Mouse (Mus musculus) heart, adult 2 months (tissue): ENCODE data around the gene Olfr348. TPM values are rescaled to one million over a fixed set of nuclear protein-coding genes. Genes with fewer than 3 reads are reported as not detected.

Experiments used
- DNase-seq, 2 experiments: peaks; one replicate each; pipeline ENCODE4 v3.0.0; 2021
- H3K27ac ChIP-seq: fragments of 200-600 bp; 2 replicates; pipeline ENCODE4 v1.8.1; 2022
- H3K27me3 ChIP-seq: fragments of 200-500 bp; 2 replicates; pipeline ENCODE4 v1.6.1; 2012; ENCODE audit warnings: mild to moderate bottlenecking, low read length, inconsistent platforms, mixed read lengths; ENCODE audit not compliant: control insufficient read depth, insufficient read depth
- H3K36me3 ChIP-seq: fragments of 200-500 bp; 2 replicates; pipeline ENCODE4 v1.6.1; 2012; ENCODE audit warnings: low read length, inconsistent platforms; ENCODE audit not compliant: control insufficient read depth, insufficient read depth
- H3K4me1 ChIP-seq: fragments of 200-500 bp; 2 replicates; pipeline ENCODE4 v1.6.1; 2011; ENCODE audit warnings: low read length; ENCODE audit not compliant: control insufficient read depth, insufficient read depth
- H3K4me3 ChIP-seq: fragments of 200-600 bp; 2 replicates; pipeline ENCODE4 v1.8.1; 2022
- H3K79me2 ChIP-seq: fragments of 200-500 bp; replicated peaks from 2 replicates; pipeline ENCODE4 v1.6.1; 2012; ENCODE audit warnings: mild to moderate bottlenecking, inconsistent platforms, low read length, moderate library complexity, mixed read lengths; ENCODE audit not compliant: control insufficient read depth, insufficient read depth
- H3K9ac ChIP-seq: fragments of 200-500 bp; 2 replicates; pipeline ENCODE4 v1.6.1; 2012; ENCODE audit warnings: low read depth, mild to moderate bottlenecking, control low read depth, inconsistent platforms, low read length, mixed read lengths
- CTCF ChIP-seq: fragments of 200-600 bp; IDR thresholded peaks from 2 replicates; pipeline ENCODE4 v1.8.1; 2022; ENCODE audit warnings: antibody characterized with exemption, mild to moderate bottlenecking, moderate library complexity
- EP300 ChIP-seq: fragments of 200-500 bp; IDR thresholded peaks from 2 replicates; pipeline ENCODE4 v1.6.1; 2011; ENCODE audit warnings: low read depth, low read length, control low read depth; ENCODE audit not compliant: insufficient read depth
- POLR2A ChIP-seq: fragments of 200-500 bp; IDR thresholded peaks from 2 replicates; pipeline ENCODE4 v1.6.1; 2011; ENCODE audit warnings: mild to moderate bottlenecking, low read depth, low read length, control low read depth; ENCODE audit not compliant: insufficient read depth
- WGBS: fragments of 180-500 bp; shearing (Covaris S2); methylation state at CpG from one replicate; pipeline ENCODE4 v1.1.7; 2018; 5-methylcytosine and 5-hydroxymethylcytosine counted together
- intact Hi-C: fragments of 180-260 bp; cut with DNase I; formaldehyde crosslinking; loops from one replicate; pipeline ENCODE4 v1.15.1; 2025
- long read RNA-seq: library from polyadenylated mRNA; stranded (forward); transcript quantifications from one replicate; pipeline ENCODE4 v2.0.0, GENCODE M21; 2021
- polyA plus RNA-seq: library from polyadenylated mRNA; depleted of rRNA; stranded (reverse); fragments of >200 nt; gene quantifications from 2 replicates; pipeline ENCODE4 v1.2.3, GENCODE M21; 2012; rRNA removed
- total RNA-seq, 2 experiments: library from RNA; stranded (reverse); gene quantifications; 2 replicates each; pipeline ENCODE4 v1.2.3; 2021

Olfr348 gene
- total RNA-seq (not detected), polyA plus RNA-seq (not detected in 2 replicates)
- long read RNA-seq: 0 reads

- 54% methylated on average over 2 of the region's 2 CpGs for WGBS
- Histone ChIP-seq H3K79me2 (no peaks in the 10 kb centered on the region), H3K27me3 (no peaks in the 10 kb centered on the region), H3K9ac (no peak within 1 kb of the TSS), H3K27ac (no peak within 1 kb of the TSS), H3K4me3 (no peak within 1 kb of the TSS), H3K36me3 (no peaks in the 10 kb centered on the region), H3K4me1 (no peaks in the 10 kb centered on the region)
- TF ChIP-seq EP300: no peak
- TF ChIP-seq POLR2A: no peak
- no peak for TF ChIP-seq CTCF
- DNase-seq: no peak
- intact Hi-C loops: no loop called here
Observed at GRCm38 (mm10) chr2:36783976-36784375, at the start of gene Olfr348. Olfr348 (plus strand) TSS chr2:36784276.

- Histone ChIP-seq H3K27me3 (no peaks in the 10 kb centered on the region), H3K9ac (no peak overlapping the region), H3K79me2 (no peaks in the 10 kb centered on the region), H3K27ac (no peak overlapping the region), H3K4me3 (no peak overlapping the region), H3K36me3 (no peaks in the 10 kb centered on the region), H3K4me1 (no peaks in the 10 kb centered on the region)
- intact Hi-C loops: no loop called here
- DNase-seq: no peak
- WGBS: 50% methylated on average over 3 of the region's 3 CpGs
- TF ChIP-seq EP300 (no peak), POLR2A (no peak), CTCF (0 out of 2 replicates have a peak, but pooled peaks have one; percentile 10)
Observed at GRCm38 (mm10) chr2:36736226-36736625, 47.9 kb upstream of the Olfr348 start.

DNA sequence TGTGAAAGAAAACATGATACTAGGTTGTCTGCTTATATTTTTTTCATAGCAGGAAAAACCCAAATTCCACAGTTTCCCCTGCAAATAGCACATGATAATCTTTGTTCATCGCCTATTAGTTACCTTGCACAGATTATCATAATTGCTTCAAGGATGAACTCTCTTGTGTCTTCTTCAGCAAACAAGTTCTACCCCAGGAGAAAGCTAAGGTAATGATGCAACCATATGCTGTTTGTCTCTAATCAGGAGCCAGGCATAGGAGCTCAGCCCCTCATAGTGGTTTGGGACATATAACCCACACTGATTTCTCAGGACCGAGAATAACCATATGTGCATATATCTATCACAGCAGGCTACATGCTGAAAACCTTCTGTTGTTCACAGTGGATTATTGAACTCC, 6.2 kb downstream of the Olfr348 start, which contains the start of gene Olfr50:
Olfr50 (plus strand) TSS at position 301 of the 400 bp plus-strand sequence.
- no peak within 1 kb of the TSS for H3K4me3 ChIP-seq
- no peaks in the 10 kb centered on the region for H3K27me3 ChIP-seq
- no peak for DNase-seq
- WGBS: 63% methylated on average over 2 of the region's 2 CpGs
- no peak within 1 kb of the TSS for H3K9ac ChIP-seq
- intact Hi-C loops: no loop called here
- no peak within 1 kb of the TSS for H3K27ac ChIP-seq
- no peaks in the 10 kb centered on the region for H3K79me2 ChIP-seq
- H3K4me1 ChIP-seq: no peaks in the 10 kb centered on the region
- TF ChIP-seq CTCF (no peak), EP300 (no peak), POLR2A (no peak)
- no peaks in the 10 kb centered on the region for H3K36me3 ChIP-seq

DNA sequence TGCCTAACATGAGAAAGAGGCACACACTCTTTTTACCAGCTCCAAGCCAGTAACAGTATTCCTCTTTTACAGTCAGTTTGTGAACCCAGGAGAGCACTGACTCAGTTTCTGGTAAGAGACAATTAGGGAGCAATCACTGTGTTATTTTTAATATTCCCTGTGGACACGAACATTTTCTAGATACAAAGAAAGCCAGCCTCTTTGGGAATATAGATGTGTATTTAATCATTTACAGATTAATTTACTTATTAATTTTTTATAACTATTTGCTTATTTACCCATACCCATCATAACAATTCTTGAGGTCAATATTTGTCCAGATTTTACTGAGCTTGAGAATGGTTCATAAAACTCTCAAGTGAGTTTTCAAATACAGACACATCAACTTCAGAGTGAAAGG, 32.9 kb downstream of the Olfr348 start, which contains the start of gene Olfr3:
Olfr3 (minus strand) TSS at position 101 of the 400 bp plus-strand sequence.
- no peak for DNase-seq
- Histone ChIP-seq H3K4me3 (no peak within 1 kb of the TSS), H3K4me1 (no peaks in the 10 kb centered on the region), H3K9ac (no peak within 1 kb of the TSS), H3K27me3 (no peaks in the 10 kb centered on the region), H3K79me2 (no peaks in the 10 kb centered on the region), H3K27ac (no peak within 1 kb of the TSS), H3K36me3 (no peaks in the 10 kb centered on the region)
- intact Hi-C loops: no loop called here
- TF ChIP-seq CTCF: no peak
- no peak for TF ChIP-seq POLR2A
- no peak for TF ChIP-seq EP300
- 47% methylated on average over 1 of the region's 1 CpGs for WGBS

Other genes with a start within 250 kb of the Olfr348 start
- not detected for gene Olfr344, start 217.6 kb upstream of the Olfr348 start, total RNA-seq
- not detected in 2 replicates for gene Olfr344, start 217.6 kb upstream of the Olfr348 start, polyA plus RNA-seq
- gene Olfr345, start 144.2 kb upstream of the Olfr348 start, total RNA-seq: not detected
- gene Olfr345, start 144.2 kb upstream of the Olfr348 start, polyA plus RNA-seq: not detected in 2 replicates
- gene Olfr346, start 98.5 kb upstream of the Olfr348 start, total RNA-seq: not detected
- not detected in 2 replicates for gene Olfr346, start 98.5 kb upstream of the Olfr348 start, polyA plus RNA-seq
- not detected for gene Olfr347, start 52.4 kb upstream of the Olfr348 start, total RNA-seq
- not detected in 2 replicates for gene Olfr347, start 52.4 kb upstream of the Olfr348 start, polyA plus RNA-seq
- gene Olfr50, start 6.3 kb downstream of the Olfr348 start, total RNA-seq: not detected
- not detected in 2 replicates for gene Olfr50, start 6.3 kb downstream of the Olfr348 start, polyA plus RNA-seq
- not detected for gene Olfr3, start 32.8 kb downstream of the Olfr348 start, total RNA-seq
- gene Olfr3, start 32.8 kb downstream of the Olfr348 start, polyA plus RNA-seq: not detected in 2 replicates
- gene Olfr350, start 62.0 kb downstream of the Olfr348 start, total RNA-seq: not detected
- gene Olfr350, start 62.0 kb downstream of the Olfr348 start, polyA plus RNA-seq: not detected in 2 replicates
- not detected for gene Olfr351, start 78.4 kb downstream of the Olfr348 start, total RNA-seq
- gene Olfr351, start 78.4 kb downstream of the Olfr348 start, polyA plus RNA-seq: not detected in 2 replicates
- gene Olfr352, start 84.2 kb downstream of the Olfr348 start, total RNA-seq: not detected
- not detected in 2 replicates for gene Olfr352, start 84.2 kb downstream of the Olfr348 start, polyA plus RNA-seq
- not detected for gene Olfr353, start 108.7 kb downstream of the Olfr348 start, total RNA-seq
- not detected in 2 replicates for gene Olfr353, start 108.7 kb downstream of the Olfr348 start, polyA plus RNA-seq
- gene Olfr354, start 121.4 kb downstream of the Olfr348 start, total RNA-seq: not detected
- gene Olfr354, start 121.4 kb downstream of the Olfr348 start, polyA plus RNA-seq: not detected in 2 replicates
- gene Olfr355, start 144.6 kb downstream of the Olfr348 start, total RNA-seq: not detected
- gene Olfr355, start 144.6 kb downstream of the Olfr348 start, polyA plus RNA-seq: not detected in 2 replicates
- gene Olfr356, start 152.8 kb downstream of the Olfr348 start, total RNA-seq: not detected
- gene Olfr356, start 152.8 kb downstream of the Olfr348 start, polyA plus RNA-seq: not detected in 2 replicates
- not detected for gene Olfr357, start 209.6 kb downstream of the Olfr348 start, total RNA-seq
- not detected in 2 replicates for gene Olfr357, start 209.6 kb downstream of the Olfr348 start, polyA plus RNA-seq
- gene Olfr358, start 225.1 kb downstream of the Olfr348 start, total RNA-seq: not detected
- not detected in 2 replicates for gene Olfr358, start 225.1 kb downstream of the Olfr348 start, polyA plus RNA-seq